Mouse (Mus musculus): Measurements from ENCODE around the gene Sipa1l3.

Gene Sipa1l3

DNA sequence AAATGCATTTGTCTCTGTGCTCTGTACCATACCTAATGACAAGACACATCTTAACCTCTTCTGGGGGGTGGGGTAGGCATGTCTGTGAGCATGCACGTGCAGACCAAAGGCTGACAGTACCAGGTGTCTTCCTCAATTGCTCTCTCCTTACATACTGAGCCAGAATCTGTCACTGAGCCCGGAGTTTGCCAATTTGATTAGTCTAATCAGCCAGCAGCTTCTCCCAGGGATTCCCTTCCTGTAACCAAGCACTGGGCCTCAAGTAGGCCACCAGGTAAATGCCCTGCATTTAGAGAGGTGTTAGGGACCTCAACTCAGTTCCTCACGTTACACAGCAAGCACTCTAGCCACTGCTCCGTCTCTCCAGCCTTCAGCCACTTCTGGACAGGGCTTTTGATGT lies 38.3 kb downstream of the Sipa1l3 start:
- in situ Hi-C loops (cut with MboI): no loop called here

DNA sequence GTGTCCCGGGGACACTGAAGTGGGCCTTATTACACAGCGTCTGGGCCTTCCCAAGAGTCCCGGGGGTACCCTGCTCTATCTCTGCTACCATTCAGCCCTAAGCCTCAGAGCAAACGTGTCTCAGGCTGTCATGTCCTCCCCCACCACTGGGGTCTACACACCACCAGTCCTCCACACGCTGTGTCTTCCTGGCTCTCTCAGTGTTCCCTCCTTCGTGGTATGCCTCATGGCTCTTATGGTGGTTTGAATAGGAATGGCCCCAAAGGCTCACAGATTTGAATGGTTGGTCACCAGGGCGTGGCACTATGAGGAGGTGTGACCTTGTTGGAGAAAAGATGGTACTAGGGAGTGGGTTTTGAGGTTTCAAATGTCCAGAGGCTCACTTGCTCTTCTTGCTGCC lies 43.4 kb downstream of the Sipa1l3 start:
- in situ Hi-C loops (cut with MboI): no loop called here

GRCm38 (mm10) chr7:29471309-29471708 lies 47.1 kb downstream of the Sipa1l3 start:
- in situ Hi-C loops (cut with MboI): no loop called here

DNA sequence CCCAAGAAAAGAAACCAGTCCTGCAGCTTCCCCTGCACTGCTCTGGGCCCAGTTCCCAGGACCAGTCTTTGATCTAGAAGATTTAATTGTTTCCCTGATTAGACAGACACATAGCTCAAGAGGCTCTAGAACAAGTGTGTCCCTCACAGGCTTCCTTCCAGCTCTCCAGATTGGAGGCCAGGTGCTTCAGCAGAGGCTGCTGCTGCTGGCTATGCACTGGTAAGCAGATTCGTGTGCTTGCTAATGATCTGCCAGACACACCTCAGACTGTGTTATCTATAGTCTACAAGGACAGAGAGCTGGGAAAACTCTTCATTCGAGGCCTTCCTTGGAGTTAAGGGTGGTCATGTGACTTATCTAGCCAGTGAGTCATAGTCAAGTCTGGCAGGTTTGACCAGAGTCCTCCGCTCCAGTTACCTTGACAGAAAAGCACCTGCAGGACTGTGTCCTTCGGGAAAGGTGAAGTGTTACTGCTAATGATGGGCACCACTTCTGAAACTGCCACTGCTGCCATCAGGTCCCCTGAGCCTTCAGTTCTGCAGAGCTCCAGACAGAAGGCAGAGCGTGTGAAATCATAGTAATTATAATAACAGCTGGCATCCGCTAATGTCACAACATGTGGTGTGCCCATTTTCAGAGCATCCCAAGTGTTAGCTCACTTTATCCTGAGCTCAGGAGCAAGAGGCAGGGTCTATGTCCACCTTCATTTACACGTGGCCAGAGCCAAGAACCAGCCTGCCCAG lies 48.7 kb downstream of the Sipa1l3 start:
- in situ Hi-C loops (cut with MboI): no loop called here

DNA sequence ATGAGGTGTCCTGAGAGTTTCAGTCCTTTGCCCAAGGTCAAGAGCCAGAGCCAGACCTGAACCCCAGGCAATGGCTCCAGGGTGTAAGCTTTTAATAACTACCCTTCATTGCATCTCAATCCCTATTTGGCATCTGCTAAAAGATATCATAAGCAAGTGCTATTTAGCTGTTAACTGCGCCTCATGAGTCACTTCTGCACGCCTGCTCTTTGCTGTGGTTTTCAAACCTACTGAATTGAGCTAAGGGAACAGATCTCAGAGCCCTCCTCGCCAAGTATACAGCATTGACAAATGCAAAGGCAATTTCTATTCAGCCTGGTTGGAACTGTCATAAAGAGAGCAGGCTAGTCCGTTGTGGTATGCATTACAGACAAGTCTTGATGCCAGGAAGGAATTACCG lies 49.8 kb downstream of the Sipa1l3 start:
- in situ Hi-C loops (cut with MboI): no loop called here

DNA sequence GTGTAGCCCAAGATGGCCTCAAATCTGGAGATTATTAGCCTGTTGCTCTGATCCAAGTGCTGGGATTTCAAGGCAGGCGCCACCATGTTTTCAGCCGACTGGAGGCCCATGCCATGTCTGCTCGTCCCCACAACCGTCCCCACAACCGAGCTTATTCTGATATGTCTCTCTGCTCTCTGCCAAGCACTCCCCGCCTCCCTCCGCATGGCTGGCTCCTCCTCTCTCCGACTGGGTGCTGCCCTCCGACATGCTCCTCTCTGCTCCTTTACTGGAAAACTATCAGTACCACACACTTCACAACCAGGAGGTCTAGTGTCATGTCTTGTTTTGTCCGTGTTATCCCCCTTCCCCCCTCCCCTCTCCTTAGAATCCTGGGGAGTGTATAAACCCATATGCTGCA lies 51.9 kb downstream of the Sipa1l3 start:
- in situ Hi-C loops (cut with MboI): no loop called here

- in situ Hi-C loops (cut with MboI): no loop called here
Measured at GRCm38 (mm10) chr7:29465736-29466135, 52.7 kb downstream of the Sipa1l3 start.

DNA sequence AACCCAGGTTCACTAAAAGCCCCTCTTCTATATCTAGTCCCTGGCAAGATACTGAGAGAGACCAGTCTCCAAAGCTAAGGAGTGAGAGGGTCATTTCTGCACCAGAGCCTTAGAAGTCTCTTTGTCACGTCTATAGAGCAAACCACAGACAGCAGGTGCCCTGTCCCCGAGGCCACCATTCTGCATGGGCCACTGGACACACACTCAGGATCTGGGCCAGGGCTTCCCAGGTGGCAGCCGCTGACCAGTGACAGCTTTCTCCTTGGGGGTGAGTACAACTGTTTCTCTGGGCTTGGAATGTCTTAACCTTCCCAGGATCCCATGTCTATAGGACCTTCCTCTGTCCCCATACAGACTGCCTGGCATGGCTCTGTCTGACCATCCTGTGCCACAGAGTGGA lies 55.6 kb downstream of the Sipa1l3 start:
- in situ Hi-C loops (cut with MboI): no loop called here

DNA sequence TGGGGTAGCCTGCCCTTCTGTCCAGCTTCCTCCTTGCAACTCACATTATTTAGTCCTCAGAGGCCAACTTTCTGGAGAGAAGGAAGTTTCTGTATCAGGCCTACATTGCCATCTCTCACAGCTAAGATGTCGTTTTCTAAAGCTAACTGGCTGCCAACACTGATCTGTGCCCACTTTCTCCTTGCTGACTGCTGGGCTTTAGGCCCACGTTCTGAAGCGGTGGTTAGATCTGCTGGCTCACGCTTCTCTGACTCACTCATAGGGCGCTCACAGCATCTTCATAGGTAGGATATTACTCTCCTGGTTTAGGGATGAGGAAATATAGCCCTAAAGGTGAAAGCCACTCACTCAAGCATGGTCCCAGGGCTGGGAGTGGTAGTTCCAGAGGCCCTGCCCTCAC lies 56.3 kb downstream of the Sipa1l3 start:
- in situ Hi-C loops (cut with MboI): no loop called here

DNA sequence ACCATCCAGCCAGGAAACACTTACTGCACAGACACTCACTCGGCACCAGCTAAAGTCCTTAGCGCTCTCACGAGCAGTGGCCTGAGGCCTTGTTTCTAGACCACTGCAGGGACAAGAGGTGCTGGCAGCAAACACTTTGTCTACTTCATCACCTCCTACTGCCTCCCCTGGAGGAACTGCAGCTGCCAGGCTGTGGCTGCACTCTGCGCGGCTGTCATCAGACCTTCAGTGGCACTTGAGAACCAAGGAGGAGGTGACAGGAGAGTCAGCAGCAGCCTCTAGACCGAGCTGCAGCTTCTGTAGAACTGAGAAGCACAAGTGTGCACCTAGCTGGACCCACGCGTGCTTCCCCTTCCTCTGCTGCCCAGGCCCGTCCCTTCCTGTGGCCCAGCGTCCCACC lies 56.9 kb downstream of the Sipa1l3 start:
- in situ Hi-C loops (cut with MboI): no loop called here

GRCm38 (mm10) chr7:29458889-29459740 lies 59.3 kb downstream of the Sipa1l3 start:
- in situ Hi-C loops (cut with MboI): no loop called here

DNA sequence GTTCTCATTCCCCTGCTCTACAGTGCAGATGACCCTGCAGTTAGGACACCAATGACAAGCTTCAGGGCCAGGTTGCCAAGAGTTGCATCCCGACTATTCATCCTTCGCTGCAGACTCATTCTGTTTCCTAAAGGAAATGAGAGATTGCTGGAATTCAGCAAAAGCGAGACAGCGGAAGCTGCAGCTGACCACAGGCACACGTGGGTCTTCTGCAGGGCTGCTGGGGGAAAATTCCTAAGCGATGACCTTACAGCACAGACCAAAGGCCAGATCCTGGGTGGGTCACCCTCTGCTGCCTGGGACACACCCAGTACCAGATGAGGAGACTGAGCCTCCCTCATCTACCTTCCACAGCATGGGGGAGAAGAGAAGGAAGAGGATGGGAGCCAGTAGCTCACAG lies 60.7 kb downstream of the Sipa1l3 start:
- in situ Hi-C loops (cut with MboI): no loop called here

DNA sequence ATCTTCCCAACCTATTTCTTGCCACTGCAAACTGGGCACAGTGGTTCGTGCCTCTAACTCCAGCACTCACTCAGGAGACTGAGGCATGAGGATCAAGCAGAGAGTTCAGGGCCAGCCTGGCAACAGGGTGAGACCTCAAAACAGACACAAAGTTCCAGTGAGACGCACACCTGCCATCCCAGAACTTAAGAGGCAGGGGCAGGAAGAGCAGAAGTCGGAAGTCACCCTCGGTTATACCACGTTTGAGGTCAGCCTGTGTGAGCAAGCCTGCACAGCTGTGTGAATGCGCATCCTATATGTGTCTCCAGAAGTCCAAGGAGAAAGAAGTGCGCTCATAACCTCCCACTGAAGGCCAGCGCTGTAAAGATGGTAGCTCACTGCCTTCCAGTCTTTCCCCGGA lies 61.7 kb downstream of the Sipa1l3 start:
- in situ Hi-C loops (cut with MboI): no loop called here

- in situ Hi-C loops (cut with MboI): no loop called here
Measured at GRCm38 (mm10) chr7:29455591-29455990, 62.9 kb downstream of the Sipa1l3 start.

- in situ Hi-C loops (cut with MboI): no loop called here
Measured at GRCm38 (mm10) chr7:29454965-29455364, 63.5 kb downstream of the Sipa1l3 start.

- in situ Hi-C loops (cut with MboI): no loop called here
Measured at GRCm38 (mm10) chr7:29452991-29453741, 65.3 kb downstream of the Sipa1l3 start.

DNA sequence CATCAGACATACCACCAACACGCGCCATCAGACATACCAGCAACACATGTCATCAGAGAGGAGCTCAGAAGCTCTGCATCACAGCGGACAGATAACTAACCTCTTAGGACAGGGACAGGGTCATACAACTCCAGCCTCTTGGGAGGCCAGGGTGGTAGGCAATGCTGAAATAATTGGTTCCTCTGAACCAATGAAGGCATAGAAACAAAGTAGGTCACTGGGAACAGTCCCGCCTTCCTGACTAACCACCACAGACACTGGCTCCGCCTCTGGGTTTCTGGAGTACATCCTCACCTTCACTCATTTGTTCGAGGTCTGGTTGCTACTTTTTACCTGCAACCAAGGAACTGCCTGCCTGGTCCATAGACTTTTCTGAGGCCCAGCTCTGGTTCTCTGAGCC lies 66.1 kb downstream of the Sipa1l3 start:
- in situ Hi-C loops (cut with MboI): no loop called here

DNA sequence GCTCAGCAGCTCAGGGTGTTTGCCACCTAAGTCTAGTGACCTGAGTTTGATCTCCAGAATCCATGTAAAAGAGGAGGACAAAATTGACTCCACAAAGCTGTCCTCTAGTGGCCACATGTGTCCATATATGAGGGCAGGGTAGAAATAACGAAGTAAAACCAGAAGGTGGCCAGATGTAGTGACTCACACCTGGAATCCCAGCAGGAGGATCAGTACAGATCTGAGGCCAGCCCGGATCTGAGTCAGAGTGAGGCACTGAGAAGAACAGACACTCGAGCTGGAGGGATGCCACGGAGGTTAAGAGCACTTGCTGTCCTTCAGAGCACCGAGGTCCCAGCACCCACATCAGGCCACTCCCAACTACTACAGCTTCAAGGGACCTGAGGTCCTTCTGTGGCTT lies 68.3 kb downstream of the Sipa1l3 start:
- in situ Hi-C loops (cut with MboI): no loop called here

DNA sequence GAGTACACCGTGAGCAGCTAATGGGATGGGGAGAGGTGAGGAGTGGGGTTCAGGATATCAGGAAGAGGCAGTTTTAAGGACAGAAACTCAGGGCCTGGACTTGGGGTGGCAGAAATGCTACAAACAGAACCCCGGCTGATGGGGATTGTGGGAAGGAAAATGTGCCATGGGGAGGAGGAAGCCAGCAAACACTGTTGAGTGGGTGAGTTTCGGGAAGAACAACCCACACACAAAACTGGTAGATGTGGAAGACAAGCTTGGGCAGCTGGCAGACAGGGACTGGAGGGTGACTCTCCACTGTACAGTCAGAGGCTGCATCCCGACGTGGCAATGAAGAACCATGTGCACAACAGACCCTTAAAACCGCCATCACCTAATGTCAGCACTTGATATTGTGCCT lies 69.6 kb downstream of the Sipa1l3 start:
- in situ Hi-C loops (cut with MboI): no loop called here

- in situ Hi-C loops (cut with MboI): no loop called here
Measured at GRCm38 (mm10) chr7:29447147-29447829, 71.2 kb downstream of the Sipa1l3 start.

DNA sequence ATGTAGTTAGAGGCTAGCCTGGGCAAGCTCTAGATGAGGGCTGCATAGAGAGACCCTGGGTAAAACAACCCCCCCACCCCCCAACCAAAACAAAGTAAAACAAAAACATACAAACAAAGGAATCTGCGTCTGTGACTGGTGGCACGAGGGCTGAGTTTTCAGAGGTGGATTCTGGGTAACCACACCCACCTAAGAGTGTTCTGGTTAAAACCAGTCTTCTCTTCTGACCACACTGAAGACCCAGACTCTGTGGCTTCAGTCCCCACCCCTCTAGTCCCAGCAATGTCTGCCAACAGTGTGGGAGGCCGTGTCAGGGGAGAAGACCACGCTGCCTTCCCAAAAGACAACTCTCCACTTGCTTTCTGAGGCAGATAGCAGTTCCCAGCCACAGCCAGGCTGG lies 72.3 kb downstream of the Sipa1l3 start:
- in situ Hi-C loops (cut with MboI): no loop called here

DNA sequence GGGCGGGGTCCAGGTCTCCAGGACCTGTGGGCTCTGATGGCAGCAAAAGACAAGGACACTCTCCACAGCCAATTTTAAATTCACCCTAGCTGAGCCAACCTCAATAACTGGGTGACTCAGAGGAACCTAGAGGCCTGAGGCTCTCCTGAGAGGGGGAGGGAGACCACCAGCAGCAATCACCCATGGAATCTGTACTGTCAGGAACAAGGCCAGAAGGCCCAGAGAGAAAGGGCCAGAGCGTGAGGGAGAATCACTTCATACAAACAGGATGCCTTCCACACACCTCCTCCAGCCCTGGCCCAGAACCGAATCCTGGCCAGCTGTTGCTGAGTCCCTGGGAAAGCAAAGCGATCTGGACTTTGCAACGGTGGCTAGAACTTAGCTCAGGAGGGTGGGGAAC lies 73.9 kb downstream of the Sipa1l3 start:
- in situ Hi-C loops (cut with MboI): no loop called here
